Mouse (Mus musculus): ENCODE results near the gene Rad50. TPM values are rescaled to one million over a fixed set of nuclear protein-coding genes. Genes with fewer than 3 reads are reported as not detected.

The Rad50 gene
- total RNA-seq, 1 experiment from 2014 or later, result 45.6 TPM

- ATAC-seq (replicated peaks; ENCODE audit: insufficient number of reproducible peaks, low FRiP score, low TSS enrichment, poor library complexity, severe bottlenecking), result no peak
These were observed 545 bp upstream of the Rad50 start for GRCm38 (mm10) chr11:53707718-53708009.

- ATAC-seq (replicated peaks; ENCODE audit: insufficient number of reproducible peaks, low FRiP score, low TSS enrichment, poor library complexity, severe bottlenecking), result peak; percentile 33
These were observed 734 bp downstream of the Rad50 start for GRCm38 (mm10) chr11:53706236-53706933.

- no peak for ATAC-seq (replicated peaks; ENCODE audit: insufficient number of reproducible peaks, low FRiP score, low TSS enrichment, poor library complexity, severe bottlenecking)
These were observed 7.8 kb downstream of the Rad50 start for GRCm38 (mm10) chr11:53699351-53699750.

GRCm38 (mm10) chr11:53698521-53698920, 8.6 kb downstream of the Rad50 start:
- no peak for ATAC-seq (replicated peaks; ENCODE audit: insufficient number of reproducible peaks, low FRiP score, low TSS enrichment, poor library complexity, severe bottlenecking)

GRCm38 (mm10) chr11:53691979-53692378, 15.1 kb downstream of the Rad50 start:
- ATAC-seq (replicated peaks; ENCODE audit: insufficient number of reproducible peaks, low FRiP score, low TSS enrichment, poor library complexity, severe bottlenecking), result no peak

- no peak for ATAC-seq (replicated peaks; ENCODE audit: insufficient number of reproducible peaks, low FRiP score, low TSS enrichment, poor library complexity, severe bottlenecking)
These were observed 24.1 kb downstream of the Rad50 start for GRCm38 (mm10) chr11:53682994-53683530.

- no peak for ATAC-seq (replicated peaks; ENCODE audit: insufficient number of reproducible peaks, low FRiP score, low TSS enrichment, poor library complexity, severe bottlenecking)
These were observed 24.9 kb downstream of the Rad50 start for GRCm38 (mm10) chr11:53682170-53682569.

- ATAC-seq (replicated peaks; ENCODE audit: insufficient number of reproducible peaks, low FRiP score, low TSS enrichment, poor library complexity, severe bottlenecking), result no peak
These were observed 25.4 kb downstream of the Rad50 start for GRCm38 (mm10) chr11:53681686-53682085.

GRCm38 (mm10) chr11:53680141-53680540, 27.0 kb downstream of the Rad50 start:
- ATAC-seq (replicated peaks; ENCODE audit: insufficient number of reproducible peaks, low FRiP score, low TSS enrichment, poor library complexity, severe bottlenecking), result no peak

- no peak for ATAC-seq (replicated peaks; ENCODE audit: insufficient number of reproducible peaks, low FRiP score, low TSS enrichment, poor library complexity, severe bottlenecking)
These were observed 35.7 kb downstream of the Rad50 start for GRCm38 (mm10) chr11:53671414-53671813.

GRCm38 (mm10) chr11:53664091-53664490, 43.0 kb downstream of the Rad50 start:
- no peak for ATAC-seq (replicated peaks; ENCODE audit: insufficient number of reproducible peaks, low FRiP score, low TSS enrichment, poor library complexity, severe bottlenecking)

- 0 out of 2 replicates have a peak, but pooled peaks have one; percentile 43 for ATAC-seq (replicated peaks; ENCODE audit: insufficient number of reproducible peaks, low FRiP score, low TSS enrichment, poor library complexity, severe bottlenecking)
These were observed 44.1 kb downstream of the Rad50 start for GRCm38 (mm10) chr11:53662794-53663674.

- no peak for ATAC-seq (replicated peaks; ENCODE audit: insufficient number of reproducible peaks, low FRiP score, low TSS enrichment, poor library complexity, severe bottlenecking)
These were observed 49.3 kb downstream of the Rad50 start for GRCm38 (mm10) chr11:53657828-53658227.

- ATAC-seq (replicated peaks; ENCODE audit: insufficient number of reproducible peaks, low FRiP score, low TSS enrichment, poor library complexity, severe bottlenecking), result no peak
These were observed 49.7 kb downstream of the Rad50 start for GRCm38 (mm10) chr11:53657381-53657780.

GRCm38 (mm10) chr11:53656558-53657202, 50.4 kb downstream of the Rad50 start:
- ATAC-seq (replicated peaks; ENCODE audit: insufficient number of reproducible peaks, low FRiP score, low TSS enrichment, poor library complexity, severe bottlenecking), result no peak

- no peak for ATAC-seq (replicated peaks; ENCODE audit: insufficient number of reproducible peaks, low FRiP score, low TSS enrichment, poor library complexity, severe bottlenecking)
These were observed 52.1 kb downstream of the Rad50 start for GRCm38 (mm10) chr11:53655043-53655442.

- ATAC-seq (replicated peaks; ENCODE audit: insufficient number of reproducible peaks, low FRiP score, low TSS enrichment, poor library complexity, severe bottlenecking), result no peak
These were observed 54.7 kb downstream of the Rad50 start for GRCm38 (mm10) chr11:53652427-53652826.

GRCm38 (mm10) chr11:53651441-53651840, 55.7 kb downstream of the Rad50 start:
- ATAC-seq (replicated peaks; ENCODE audit: insufficient number of reproducible peaks, low FRiP score, low TSS enrichment, poor library complexity, severe bottlenecking), result no peak

- no peak for ATAC-seq (replicated peaks; ENCODE audit: insufficient number of reproducible peaks, low FRiP score, low TSS enrichment, poor library complexity, severe bottlenecking)
These were observed 63.1 kb downstream of the Rad50 start for GRCm38 (mm10) chr11:53644017-53644416.

All from monocyte, adult 5-6 weeks (primary cell).